Mouse (Mus musculus) thymus, adult 2 months (tissue): ENCODE results near the gene Gm11733. TPM values are rescaled to one million over a fixed set of nuclear protein-coding genes. Genes with fewer than 3 reads are reported as not detected.

ENCODE experiments used
- DNase-seq: peaks from one replicate; pipeline ENCODE4 v3.0.0; 2021
- H3K27ac ChIP-seq: fragments of 200-500 bp; 2 replicates; pipeline ENCODE4 v1.5.1; 2012; ENCODE audit warnings: low read length, control low read depth; ENCODE audit not compliant: control insufficient read depth, insufficient read depth
- H3K27me3 ChIP-seq: fragments of 200-500 bp; 2 replicates; pipeline ENCODE4 v1.6.1; 2012; ENCODE audit warnings: mild to moderate bottlenecking, low read length, moderate library complexity, mixed read lengths; ENCODE audit not compliant: control insufficient read depth, insufficient read depth
- H3K36me3 ChIP-seq: fragments of 200-500 bp; 2 replicates; pipeline ENCODE4 v1.6.1; 2012; ENCODE audit warnings: mild to moderate bottlenecking, low read length, moderate library complexity; ENCODE audit not compliant: control insufficient read depth, insufficient read depth
- H3K4me1 ChIP-seq: fragments of 200-500 bp; replicated peaks from 2 replicates; pipeline ENCODE4 v1.6.1; 2012; ENCODE audit warnings: low read length; ENCODE audit not compliant: control insufficient read depth, insufficient read depth
- H3K4me3 ChIP-seq: fragments of 200-500 bp; 2 replicates; pipeline ENCODE4 v1.5.1; 2012; ENCODE audit warnings: mild to moderate bottlenecking, low read length, control low read depth, moderate library complexity; ENCODE audit not compliant: control insufficient read depth, insufficient read depth
- CTCF ChIP-seq: fragments of 200-500 bp; IDR thresholded peaks from 2 replicates; pipeline ENCODE4 v1.5.1; 2012; ENCODE audit warnings: mild to moderate bottlenecking, control low read depth, low read length, moderate library complexity, borderline replicate concordance; ENCODE audit not compliant: control insufficient read depth, poor library complexity, insufficient read depth; ENCODE audit errors: extremely low read depth
- POLR2A ChIP-seq: fragments of 200-500 bp; IDR thresholded peaks from 2 replicates; pipeline ENCODE4 v1.6.1; 2012; ENCODE audit warnings: mild to moderate bottlenecking, low read length, control low read depth, moderate library complexity; ENCODE audit not compliant: control insufficient read depth, poor library complexity, insufficient read depth; ENCODE audit errors: extremely low read depth
- WGBS: fragments of 180-500 bp; shearing (Covaris S2); methylation state at CpG from one replicate; pipeline ENCODE4 v1.1.7; 2018; 5-methylcytosine and 5-hydroxymethylcytosine counted together
- polyA plus RNA-seq: library from polyadenylated mRNA; depleted of rRNA; stranded (reverse); fragments of >200 nt; gene quantifications from 2 replicates; pipeline ENCODE4 v1.2.3, GENCODE M21; 2012

Gene Gm11733
- polyA plus RNA-seq, 1 experiment: not detected

DNA sequence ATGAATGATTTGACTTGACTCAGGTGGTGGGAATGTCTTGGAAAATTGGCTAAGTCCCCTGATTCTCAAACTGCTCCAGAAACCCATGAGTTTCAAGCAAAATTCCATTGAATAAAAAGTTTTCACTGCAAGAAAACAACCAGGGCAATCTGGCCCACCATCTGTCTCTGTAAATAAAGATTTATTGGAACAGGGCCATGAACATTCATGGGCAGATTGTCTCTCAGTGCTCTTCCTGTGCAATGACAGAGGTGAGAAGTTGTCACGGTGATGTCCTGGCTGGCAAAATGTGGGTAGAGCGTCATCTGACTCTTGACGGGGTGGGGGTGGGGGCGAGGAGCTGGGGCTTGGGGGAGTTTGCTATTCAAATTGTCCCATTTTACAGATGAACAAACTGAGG, 24.8 kb downstream of the Gm11733 start:
- H3K4me1 ChIP-seq: no peaks in the 10 kb centered on the region
- TF ChIP-seq POLR2A (no peak), CTCF (no peak)
- H3K36me3 ChIP-seq: no peaks in the 10 kb centered on the region
- no peaks in the 10 kb centered on the region for H3K27me3 ChIP-seq
- no peak for DNase-seq
- WGBS: 98% methylated on average over 4 of the region's 4 CpGs
- no peak overlapping the region for H3K4me3 ChIP-seq
- no peak overlapping the region for H3K27ac ChIP-seq

DNA sequence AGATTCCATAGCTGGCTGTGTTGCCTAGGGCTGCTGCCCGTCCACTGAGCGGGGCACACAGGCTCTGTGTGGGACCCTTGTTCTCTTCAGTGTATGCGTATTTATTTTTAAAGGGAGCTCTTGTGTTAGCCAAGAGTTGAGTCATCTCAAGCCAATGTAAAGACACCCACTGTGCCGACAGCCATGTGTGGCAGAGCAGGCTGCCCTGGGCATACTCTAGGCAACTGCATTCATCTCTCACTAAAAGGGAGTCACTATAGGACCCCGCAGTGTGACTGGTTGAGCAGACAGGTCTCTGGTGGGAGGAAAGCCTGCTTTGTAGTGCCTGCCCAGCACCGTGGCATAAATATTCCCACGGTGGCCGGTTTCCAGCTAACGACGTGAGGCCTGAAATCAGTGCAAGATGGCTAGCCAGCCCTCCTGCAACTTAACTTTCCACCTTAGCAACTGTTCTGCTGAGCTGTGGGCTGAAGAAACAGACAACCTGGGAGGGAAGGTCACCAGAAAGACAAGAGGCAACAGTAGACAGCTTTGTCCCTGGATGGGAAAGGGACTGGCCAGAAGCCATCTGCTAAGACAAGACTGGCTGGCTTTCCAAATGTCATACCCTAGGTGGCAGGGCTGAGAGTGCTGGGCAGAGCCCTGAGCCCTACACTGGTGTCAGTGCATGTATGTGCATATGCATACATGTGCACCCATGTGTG, 31.7 kb downstream of the Gm11733 start:
- TF ChIP-seq POLR2A (no peak), CTCF (no peak)
- DNase-seq: no peak
- Histone ChIP-seq H3K36me3 (no peaks in the 10 kb centered on the region), H3K4me3 (no peak overlapping the region), H3K27ac (no peak overlapping the region), H3K4me1 (no peaks in the 10 kb centered on the region), H3K27me3 (no peaks in the 10 kb centered on the region)
- WGBS: 94% methylated on average over 10 of the region's 10 CpGs

- no peak for TF ChIP-seq POLR2A
- TF ChIP-seq CTCF: no peak
- Histone ChIP-seq H3K4me3 (no peak overlapping the region), H3K4me1 (no peaks in the 10 kb centered on the region), H3K27me3 (no peaks in the 10 kb centered on the region), H3K36me3 (no peaks in the 10 kb centered on the region), H3K27ac (no peak overlapping the region)
- no peak for DNase-seq
- WGBS: 90% methylated on average over 3 of the region's 3 CpGs
These were observed 32.2 kb downstream of the Gm11733 start for GRCm38 (mm10) chr11:117516422-117516796.

DNA sequence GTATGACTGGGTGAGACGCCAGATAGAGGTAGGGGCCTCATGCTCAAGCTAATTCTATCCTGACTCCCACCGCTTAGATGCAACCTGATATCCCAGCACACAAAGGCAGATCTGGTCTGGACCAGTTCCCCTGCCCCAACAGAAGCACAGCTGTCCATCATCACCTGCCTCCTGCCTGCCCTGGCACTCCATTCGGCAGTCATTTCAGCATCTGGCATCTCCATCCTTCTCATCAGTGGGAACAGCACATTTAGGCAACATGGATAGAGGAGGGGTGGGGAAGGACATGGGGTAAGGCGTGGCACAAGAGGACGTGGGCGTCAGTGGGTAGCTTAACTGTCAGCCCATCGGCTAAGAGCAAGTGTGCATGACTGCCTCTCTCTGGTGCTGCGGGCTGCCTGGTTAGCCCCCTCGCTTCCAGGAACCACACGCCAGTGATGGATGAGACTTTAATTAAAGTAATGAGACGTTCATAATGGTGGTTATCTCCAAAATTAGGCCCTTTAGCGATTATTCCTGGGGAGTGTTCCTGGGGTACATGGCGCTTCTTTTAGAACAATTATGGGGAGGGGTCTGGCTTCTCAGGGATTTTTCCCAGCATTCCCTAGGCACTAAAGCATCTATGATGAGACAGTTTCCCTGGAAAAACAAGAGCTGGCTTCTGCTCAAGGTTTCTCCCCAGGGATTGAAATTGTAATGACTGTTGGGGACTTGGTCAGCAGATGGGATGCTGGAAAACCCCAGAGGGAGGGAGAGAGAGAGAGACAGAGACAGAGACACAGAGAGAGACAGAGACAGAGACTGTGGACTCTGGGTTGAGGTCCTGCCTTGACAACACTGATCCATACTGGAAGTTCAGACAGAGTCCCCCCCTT, 38.0 kb downstream of the Gm11733 start:
- no peaks in the 10 kb centered on the region for H3K27me3 ChIP-seq
- DNase-seq: no peak
- no peaks in the 10 kb centered on the region; the same call in 1 of the 2 replicates for H3K4me1 ChIP-seq
- TF ChIP-seq POLR2A (no peak), CTCF (no peak)
- H3K36me3 ChIP-seq: no peaks in the 10 kb centered on the region
- H3K4me3 ChIP-seq: no peak overlapping the region
- 85% methylated on average over 13 of the region's 13 CpGs for WGBS
- no peak overlapping the region for H3K27ac ChIP-seq

DNA sequence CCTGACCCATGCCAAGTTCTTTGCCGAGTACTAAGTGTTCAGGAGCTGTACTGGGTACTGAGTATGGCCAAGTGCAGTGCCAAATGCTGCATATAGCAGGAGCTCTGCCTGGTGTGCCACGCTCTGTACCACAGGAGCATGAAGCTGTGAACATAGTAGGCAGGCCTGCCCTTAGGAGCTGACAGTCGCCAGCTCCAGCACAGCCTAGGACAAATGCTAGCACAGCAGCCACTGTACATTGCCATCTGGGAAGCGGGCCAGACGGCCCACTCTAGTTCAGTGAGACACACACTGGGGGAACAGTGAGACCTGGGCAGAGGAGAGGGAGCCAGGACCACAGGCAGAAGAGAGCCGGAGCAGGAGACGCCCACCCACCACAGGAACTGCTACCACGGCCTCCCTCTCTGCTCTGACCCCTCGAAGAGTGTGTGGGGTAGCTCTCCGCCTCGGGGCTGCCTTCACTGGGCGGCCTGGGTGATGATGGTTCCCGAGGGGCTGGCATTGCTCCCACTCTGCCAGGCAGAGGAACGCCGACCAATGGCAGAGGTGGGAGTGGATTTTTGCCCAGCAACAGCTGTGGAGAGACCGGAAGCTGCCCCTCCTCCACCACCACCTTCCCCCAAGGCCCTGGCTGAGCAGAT, 38.8 kb downstream of the Gm11733 start:
- no peak for DNase-seq
- Histone ChIP-seq H3K4me3 (no peak overlapping the region), H3K36me3 (no peaks in the 10 kb centered on the region), H3K27me3 (no peaks in the 10 kb centered on the region), H3K4me1 (no peaks in the 10 kb centered on the region; the same call in 1 of the 2 replicates), H3K27ac (no peak overlapping the region)
- TF ChIP-seq CTCF: no peak
- TF ChIP-seq POLR2A: no peak
- WGBS: 88% methylated on average over 16 of the region's 16 CpGs

DNA sequence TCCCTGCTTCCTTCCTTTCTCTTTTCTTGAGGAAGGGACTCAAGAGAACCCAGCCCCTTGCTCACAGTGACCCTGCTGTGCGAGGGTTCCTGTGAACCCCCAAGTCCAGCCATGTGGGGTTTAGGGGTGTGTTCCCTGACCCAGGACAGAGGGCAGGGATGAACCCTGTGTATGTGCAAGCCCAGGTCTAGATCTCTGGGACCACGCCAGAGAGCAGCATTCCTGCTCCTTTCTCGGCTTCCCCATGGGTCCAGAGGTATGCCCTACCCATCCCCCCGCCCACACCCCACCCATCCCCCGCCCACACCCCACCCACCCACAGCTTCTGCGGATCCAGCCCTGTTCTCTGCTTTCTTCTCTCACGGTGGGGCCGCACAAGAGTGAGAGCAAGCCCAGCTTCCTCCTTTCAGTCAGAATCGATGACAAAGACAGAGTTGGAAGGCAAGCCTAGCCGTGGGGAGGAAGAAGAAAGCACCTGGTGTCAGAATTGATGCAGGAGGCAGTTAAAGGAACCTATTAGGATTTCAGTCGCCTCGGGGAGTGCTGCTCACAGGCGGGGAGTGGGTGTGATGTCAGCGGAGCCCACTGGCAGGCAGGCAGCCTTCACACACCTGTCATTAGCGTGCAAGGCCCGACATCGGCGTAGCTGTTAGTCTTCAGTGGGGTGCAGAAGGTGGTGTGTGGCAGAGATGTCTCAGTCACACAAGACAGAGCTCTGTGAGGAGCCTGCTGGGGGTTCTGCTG, 41.6 kb downstream of the Gm11733 start:
- no peaks in the 10 kb centered on the region for H3K27me3 ChIP-seq
- H3K4me1 ChIP-seq: no peaks in the 10 kb centered on the region; the same call in 1 of the 2 replicates
- no peak overlapping the region for H3K27ac ChIP-seq
- DNase-seq: peak; percentile 4
- no peak overlapping the region for H3K4me3 ChIP-seq
- no peaks in the 10 kb centered on the region for H3K36me3 ChIP-seq
- TF ChIP-seq POLR2A (no peak), CTCF (no peak)
- 10% methylated on average over 17 of the region's 18 CpGs for WGBS
